Mouse (Mus musculus) A20 (cell line): ENCODE results near the gene Rnf31.
A peak's percentile ranks its signal among the peaks of the same experiment; 100 is the strongest.

ENCODE experiments used
- DNase-seq: peaks from one replicate; pipeline ENCODE4 v3.0.0-alpha.2; 2011; ENCODE audit warnings: low read depth, low spot score

Rnf31 gene

DNA sequence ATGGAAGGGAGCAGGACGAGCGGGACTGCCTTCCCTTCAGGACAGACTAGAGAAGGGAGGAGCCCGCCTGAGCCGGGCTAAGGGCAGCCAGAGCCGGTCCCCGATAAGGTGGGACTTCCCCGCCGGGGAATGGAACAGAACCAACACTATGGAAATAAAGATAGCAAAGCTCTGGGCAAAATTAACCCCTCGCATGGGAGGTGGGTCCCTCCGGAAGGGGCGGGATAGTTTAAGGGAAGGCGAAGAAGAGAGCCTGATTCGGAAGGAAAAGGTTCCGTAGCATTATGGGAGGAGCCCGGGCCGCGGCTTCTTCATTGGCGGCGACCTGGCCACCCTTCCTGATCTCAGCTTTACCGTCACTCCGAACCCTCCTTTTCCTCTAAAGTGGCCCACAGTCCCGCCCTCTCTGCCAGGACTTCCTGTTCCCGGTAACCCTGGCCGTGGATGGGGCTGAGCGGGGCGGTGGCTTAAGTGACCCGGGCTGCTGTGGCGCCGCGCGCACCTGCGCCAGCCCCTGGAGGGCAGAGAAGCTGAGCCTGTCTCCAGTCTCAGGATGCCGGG, at the start of gene Rnf31:
Rnf31 (plus strand) TSS at position 378 of the 561 bp plus-strand sequence.
- DNase-seq, result peak; percentile 96

DNA sequence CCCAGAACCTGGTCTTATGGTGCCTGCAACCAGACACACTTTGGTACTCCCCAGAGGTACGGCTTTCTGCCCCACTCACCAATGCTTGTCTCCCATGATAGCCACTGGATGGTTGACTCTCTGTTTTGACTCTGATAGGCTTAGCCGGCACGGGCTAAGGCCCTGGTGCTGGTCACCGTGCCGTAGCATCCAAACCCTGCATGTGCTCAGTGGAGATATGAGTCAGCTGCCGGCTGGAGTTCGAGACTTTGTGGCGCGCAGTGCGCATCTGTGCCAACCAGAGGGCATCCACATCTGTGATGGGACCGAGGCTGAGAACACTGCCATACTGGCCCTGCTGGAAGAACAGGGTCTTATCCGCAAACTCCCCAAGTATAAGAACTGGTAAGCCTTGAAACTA, 49.2 kb upstream of the Rnf31 start:
- DNase-seq, result no peak

DNA sequence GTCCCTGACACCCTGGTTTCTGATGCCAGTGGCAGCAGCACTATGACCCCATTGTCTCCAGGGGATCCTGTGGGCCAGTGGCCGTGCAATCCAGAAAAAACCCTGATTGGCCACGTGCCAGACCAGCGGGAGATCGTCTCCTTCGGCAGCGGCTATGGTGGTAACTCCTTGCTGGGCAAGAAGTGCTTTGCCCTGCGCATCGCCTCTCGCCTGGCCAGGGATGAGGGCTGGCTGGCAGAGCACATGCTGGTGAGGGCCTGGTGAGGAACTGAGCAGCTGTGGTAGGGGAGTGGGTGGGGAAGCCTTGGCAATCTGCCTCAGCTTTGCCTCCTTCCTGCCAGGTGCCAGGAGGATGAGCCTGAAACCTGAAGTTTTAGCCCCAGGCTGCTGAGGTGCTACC, 47.2 kb upstream of the Rnf31 start:
- peak; percentile 17 for DNase-seq

DNA sequence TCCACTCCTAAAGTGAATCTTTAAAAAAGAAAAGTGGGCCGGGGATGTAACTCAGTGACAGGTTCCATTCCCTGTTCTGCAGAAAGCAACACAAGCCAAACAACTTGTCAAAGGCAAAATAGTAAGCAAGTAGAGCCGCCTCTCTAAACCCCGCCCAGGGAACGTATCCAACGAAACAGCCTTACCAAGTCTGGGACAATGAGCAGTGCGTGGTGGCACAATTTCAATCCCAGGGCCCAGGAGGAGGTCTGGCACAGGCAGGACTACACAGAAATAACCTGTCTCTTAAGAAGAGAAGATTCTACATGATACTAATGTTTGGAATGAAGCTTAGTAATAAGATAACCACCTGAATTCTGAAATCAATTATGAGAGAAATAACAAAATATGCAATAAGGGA, 41.3 kb upstream of the Rnf31 start:
- DNase-seq, result no peak

DNA sequence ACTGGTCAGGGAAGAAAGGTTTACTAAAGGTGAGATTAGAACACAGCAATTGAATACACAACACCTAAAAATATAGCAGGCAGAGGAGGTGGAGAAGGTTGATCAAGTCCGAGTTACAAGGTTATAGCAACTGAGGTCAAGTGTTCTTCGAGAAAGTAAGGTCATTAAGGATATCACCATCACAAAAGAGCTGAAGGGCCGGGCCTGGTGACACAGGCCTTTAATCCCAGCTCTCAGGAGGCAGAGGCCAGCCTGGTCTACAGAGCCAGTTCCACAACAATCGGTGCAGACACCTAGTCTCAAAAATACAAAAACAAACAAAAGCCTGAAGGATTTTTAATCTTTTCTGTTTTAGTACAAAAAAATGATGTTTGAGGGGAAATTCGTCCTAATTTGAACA, 40.2 kb upstream of the Rnf31 start:
- no peak for DNase-seq

DNA sequence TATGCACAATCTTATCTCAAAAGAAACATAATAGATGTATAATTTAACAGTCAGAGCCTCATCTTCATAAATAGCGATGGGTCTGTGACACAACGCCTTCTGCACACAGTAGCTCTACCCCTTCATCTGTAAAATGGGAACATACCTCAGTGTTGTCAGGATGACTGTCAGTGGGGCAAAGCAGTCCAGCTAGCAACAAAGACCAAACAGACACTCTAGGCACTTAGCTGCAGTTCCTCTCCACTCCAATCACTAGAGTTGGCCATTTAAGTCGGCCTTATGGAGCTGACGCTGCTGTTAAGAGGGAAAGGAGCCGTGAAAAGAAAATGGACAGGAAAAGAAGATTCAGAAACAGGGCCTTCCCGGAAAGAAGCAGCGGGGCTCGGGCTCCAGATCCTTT, 39.7 kb upstream of the Rnf31 start:
- DNase-seq, result no peak

DNA sequence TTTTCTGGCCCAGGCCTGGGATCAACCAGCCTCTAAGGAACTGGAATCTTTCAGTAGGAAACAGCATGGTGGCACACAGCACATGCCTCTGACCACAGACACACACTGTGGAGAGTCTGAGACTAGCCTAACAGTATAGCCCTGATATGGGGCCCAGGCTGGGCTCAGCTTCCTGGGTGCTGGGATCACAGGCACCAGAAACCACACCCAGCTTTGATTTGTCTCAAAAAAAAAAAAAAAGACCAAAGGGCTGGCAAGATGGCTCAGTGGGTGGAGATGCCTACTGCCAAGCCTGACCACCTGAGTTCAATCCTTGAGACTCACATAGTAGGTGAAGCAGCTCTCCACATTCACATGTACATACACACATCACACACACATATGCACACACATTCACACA, 36.9 kb upstream of the Rnf31 start:
- no peak for DNase-seq

DNA sequence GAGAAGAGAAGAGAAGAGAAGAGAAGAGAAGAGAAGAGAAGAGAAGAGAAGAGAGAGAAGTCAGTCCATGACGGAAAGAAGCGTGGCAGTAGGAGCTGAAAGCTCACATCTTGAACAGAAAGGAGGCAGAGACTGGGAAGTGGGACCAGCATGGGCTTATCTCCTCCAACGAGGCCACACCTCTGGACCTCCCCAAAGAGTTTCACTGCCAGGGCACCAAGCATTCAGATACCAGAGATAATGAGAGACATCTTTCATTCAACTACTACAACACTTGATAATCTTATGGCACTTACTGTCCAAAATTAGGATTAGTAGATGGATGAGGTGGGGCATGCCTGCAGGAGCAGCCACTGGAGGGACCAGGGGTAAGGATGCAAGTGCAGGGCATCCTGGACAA, 35.7 kb upstream of the Rnf31 start:
- DNase-seq, result no peak

DNA sequence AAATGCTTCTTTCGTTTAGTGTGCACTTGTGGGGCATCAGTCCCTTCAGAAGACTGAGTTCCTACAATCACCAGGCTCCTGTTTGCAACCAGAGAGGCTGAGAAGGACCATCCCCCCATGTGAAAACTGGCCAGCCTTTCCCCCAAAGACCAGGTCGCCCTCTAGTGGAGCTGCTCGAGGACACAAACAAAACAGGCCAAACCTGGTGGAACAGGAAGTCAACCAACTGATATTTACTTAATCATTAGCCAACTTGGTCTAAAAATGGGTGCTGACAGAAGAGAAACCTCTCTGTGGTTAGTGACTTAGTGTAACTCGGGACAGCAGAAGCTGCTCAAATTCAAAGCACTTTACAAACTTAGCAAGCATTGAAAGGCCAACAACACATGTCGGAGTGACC, 34.5 kb upstream of the Rnf31 start:
- peak; percentile 94 for DNase-seq

DNA sequence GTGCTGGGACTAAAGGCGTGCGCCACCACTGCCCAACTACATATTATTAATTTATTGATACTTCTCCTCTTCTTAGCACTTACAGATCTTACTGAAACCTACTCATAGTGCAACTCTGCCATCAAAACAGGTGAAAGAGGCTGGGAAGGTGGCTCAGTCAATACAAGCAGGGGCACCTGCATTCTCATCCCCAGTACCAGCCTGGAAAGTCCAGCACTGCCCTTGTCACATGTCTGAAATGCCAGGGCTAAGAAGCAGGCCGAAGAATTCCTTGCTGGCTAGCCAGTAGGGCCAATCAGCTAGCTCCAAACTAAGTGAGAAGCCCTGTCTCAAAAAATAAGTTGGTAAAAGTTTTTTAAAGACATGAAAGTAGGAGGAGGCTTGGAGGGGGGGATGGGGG, 33.9 kb upstream of the Rnf31 start:
- peak; percentile 59 for DNase-seq

DNA sequence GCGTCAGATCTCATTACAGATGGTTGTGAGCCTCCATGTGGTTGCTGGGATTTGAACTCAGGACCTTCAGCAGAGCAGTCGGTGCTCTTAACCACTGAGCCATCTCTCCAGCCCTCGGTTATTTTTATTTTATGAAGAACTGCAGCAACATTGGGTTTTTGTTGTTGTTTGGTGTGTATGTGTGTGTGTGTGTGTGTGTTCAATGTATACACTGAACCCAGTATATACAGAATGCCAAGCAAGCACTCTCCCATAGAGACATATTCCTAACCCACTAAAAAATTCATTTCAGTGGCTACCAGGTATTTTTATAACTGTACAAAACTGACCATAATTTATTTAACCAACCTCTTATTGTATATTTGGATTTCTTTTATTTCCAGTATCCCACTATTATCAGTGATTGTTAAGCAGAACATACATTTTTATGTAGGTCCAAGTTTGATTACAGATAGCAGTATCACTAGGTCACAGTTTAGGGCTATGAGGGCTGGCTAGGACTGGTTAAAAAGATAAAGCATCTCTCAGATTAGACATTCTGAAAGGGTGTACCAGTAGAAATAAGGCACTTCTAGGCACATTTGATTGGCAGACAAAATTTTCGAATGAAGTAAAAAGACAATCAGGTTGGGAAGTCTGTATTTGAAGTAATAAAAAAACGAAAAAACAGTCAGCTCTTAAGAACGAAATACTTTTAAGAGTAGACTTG, 32.6 kb upstream of the Rnf31 start:
- peak; percentile 52 for DNase-seq

DNA sequence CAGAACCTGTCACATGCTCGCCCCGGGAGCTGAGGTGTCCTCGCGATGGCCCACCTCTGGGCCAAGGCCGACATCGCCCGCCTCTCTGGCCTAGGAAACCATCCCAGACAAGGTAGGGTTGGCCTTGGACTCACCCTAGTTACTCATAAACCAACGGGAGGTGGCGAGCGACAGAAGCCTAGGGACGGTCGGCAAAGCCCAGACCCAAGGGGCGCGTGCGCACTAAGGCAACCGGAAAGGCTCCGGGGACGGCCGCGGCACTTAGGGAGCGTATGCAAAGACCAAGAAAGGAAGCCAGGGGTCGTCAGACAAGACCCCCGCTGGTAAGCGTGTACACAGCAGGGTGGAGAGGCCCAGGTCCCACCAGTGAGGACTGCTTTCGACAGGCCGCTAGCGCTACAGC, 31.7 kb upstream of the Rnf31 start, which contains the start of gene Dcaf11:
Dcaf11 (plus strand) TSS at position 208 of the 403 bp plus-strand sequence.
- peak; percentile 97 for DNase-seq

DNA sequence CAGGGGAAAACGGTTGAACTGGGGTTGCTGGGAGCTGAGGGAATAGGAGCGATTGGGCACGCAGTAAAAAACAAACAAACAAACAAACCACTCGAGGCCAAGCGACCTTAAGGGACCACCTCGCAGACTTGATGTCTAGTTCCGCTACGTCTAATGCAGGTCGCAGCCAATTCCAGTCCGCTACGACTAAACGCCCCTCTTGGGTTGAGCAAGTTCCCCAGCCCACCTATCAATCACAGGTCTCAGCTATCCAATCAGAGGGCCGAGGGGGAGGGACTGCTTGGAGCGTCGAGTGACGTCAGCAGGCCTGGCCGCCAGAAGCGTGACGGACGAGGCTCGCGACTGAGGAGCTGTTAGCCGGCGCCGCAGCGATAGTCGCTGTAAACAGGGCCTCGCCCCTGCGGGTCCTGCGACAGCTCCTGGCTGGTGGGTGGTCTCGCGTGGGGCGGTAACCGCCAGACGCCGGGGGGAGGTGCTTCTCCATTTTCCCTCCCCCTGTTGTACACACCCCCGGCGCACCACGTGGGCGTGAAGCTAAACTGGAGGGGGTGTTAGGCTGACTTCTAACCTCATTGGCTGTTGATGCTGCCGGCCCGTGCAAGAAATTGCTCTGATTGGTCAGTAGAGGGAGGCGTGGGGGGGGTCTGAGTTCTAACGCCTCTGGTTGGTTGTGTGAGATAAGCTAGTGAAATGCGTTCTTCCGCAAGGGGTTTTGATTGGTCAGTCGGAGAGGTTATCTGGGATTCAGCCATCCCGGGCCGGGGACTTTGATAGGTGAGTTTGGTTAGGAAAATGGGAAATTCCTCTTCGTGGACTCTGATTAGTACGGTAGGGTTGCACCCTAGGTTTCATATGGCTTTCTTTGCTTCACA, 31.1 kb upstream of the Rnf31 start, which contains the start of gene A730061H03Rik:
A730061H03Rik (minus strand) TSS at position 205 of the 872 bp plus-strand sequence.
- peak; percentile 100 for DNase-seq

DNA sequence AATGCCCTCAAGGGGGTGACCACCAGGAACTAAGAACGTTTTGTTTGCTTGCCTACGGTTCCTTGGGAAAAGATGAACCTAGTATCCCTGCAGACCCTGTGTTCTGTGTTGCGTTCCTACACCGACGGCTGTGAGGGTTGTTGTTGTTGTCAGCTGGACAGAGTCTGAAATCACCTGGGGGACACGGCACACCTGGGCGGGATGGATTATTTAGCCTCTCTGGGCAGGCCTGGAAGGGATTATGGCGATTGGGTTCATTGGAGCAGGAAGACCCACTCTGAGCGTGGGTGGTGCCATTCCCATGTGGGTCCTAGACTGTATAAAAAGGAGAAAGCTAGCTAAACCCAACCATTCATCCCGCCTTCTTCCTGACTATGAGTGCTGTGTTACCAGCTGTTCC, 29.6 kb upstream of the Rnf31 start:
- no peak for DNase-seq

DNA sequence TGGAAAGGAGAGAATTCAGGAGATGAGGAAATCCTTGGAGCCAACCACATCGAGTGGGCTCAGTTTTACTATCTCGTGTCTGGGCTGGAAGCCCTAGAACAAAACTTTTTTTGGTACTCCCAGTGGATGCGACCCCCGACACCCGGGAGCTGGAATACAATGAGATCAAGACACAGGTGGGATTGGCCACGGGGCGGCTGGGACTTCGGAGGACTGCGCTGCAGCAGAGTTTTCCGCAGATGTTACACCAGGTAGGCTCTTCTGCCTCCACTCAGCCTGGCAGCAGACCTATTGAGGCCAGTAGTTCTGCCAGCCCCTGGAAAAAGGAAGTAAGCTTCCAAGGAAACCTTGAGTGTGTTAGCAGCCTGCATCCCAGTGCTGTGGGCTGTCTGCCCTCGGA, 28.3 kb upstream of the Rnf31 start:
- DNase-seq, result no peak

DNA sequence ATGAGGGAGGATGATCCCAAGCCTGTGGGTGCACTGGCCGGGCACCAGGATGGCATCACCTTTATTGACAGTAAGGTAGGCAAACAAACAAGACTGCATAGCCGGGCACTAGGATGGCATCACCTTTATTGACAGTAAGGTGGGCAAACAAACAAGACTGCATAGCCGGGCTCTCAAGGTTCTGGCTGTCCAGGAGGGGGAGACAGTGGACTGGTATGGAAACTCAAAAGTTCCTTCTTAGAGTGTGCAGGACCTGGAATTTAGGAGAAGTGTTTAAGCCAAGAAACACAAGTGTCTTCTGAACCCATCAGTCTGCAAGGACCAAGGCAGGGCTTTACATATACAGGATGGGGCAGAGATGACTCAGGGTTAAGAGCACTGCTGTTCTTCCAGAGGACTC, 25.8 kb upstream of the Rnf31 start:
- DNase-seq, result no peak

DNA sequence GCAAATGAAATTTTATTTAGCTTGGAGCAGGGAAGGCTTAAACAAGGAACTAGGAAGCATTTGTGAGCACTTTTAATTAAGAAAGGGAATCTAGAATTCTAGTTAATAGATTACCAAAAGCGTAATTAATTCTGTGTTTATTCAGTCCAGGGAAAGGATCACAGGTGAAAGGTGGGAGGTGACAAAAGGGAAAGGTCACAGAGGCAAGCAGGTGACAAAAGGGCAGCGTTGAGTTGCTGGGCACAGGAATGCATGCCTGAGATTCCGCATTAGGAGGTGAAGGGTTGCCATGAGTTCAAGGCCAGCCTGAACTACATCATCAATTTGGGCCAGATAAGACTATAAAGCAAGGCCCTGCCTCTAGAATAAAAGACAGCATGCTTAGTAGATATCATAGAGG, 24.0 kb upstream of the Rnf31 start:
- DNase-seq, result no peak

DNA sequence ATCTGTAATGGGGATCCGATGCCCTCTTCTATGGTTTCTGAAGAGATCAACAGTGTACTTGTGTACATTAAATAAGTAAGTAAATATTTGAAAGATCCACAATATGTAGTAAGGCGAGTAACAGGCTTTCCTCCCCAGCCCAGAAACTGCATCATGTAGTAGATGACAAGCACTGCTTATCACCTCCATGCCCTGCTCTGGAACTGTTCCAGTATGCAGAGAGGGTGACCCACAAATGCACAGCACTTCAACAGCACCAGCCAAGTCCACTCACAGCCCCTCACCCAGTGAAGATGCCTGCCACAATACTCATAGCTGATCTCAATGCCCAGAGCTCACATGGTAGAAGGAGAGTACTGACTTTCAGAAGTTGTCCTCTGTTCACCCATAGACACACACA, 20.9 kb upstream of the Rnf31 start:
- DNase-seq, result no peak

DNA sequence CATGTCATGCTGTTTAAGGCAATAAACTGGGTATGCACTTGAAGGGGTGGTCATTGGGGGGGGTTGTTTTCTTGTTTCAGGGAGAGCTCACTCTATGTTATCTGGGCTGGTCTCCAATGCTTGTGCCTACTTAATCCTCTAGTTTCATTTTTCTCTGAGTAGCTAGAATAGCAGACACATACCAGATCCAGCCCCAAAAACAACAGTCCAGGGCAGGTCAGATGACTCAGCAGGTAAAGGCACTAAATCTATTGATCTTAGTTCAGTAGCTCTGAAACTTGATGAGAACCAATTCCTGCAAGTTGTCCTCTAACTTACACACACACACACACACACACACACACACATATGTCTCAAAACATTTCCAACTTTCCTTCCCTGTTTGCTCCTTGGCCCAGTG, 19.7 kb upstream of the Rnf31 start:
- DNase-seq, result no peak

DNA sequence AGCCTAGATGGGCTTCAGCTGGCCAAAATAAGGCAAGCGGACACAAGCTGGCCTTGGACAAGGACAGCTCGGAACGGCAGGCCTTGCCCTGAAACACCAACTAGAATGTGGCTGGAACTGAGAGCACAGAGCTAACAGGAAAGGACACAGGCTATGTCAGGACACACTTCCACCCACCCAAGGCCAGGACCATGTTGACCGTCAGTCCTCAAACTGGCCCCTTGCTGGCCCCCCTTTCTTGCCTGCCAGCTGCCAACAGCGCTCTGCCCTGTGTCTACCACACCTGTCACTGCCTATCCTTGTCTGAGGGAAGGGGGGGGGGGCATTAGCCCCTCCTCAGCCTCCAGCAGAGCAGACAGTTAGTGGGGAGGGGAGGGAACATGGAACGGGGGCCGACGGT, 16.2 kb upstream of the Rnf31 start, which contains the start of gene Fitm1:
Fitm1 (plus strand) TSS at position 316 of the 400 bp plus-strand sequence.
- DNase-seq, result no peak

DNA sequence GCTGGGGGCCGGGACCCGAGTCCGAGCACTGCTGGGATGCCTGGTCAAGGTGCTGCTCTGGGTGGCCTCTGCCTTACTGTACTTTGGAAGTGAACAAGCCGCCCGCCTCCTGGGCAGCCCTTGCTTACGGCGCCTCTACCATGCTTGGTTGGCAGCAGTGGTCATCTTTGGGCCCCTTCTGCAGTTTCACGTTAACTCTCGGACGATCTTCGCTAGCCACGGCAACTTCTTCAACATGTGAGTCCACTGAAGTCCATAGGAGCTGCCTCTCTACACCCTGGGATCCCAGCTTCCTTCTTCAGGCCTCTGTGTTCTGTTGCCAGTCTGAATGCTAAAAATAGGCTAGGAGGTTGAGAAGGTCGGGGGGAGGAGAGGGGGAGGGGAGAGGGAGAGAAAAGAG, 15.8 kb upstream of the Rnf31 start:
- no peak for DNase-seq

DNA sequence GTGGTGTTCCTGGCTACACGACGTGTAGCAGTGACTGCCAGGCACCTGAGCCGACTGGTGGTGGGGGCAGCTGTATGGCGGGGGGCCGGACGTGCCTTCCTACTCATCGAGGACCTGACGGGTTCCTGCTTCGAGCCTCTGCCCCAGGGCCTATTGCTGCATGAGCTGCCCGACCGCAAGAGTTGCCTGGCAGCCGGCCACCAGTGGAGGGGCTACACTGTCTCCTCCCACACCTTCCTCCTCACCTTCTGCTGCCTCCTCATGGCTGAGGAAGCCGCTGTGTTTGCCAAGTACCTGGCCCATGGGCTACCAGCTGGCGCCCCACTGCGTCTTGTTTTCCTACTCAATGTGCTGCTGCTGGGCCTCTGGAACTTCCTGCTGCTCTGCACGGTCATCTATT, 15.1 kb upstream of the Rnf31 start:
- DNase-seq, result no peak
